Mouse (Mus musculus) ovary, postnatal 36 days (tissue): Measurements from ENCODE around the gene Hexb.
A peak's percentile ranks its signal among the peaks of the same experiment; 100 is the strongest.

Source experiments
- DNase-seq: peaks from one replicate; pipeline ENCODE4 v3.0.0; 2022; ENCODE audit warnings: low spot score, mixed read lengths

Gene Hexb

GRCm38 (mm10) chr13:97197932-97198562, at the start of gene Hexb:
Gene Hexb, minus strand, starts transcription at chr13:97198357.
- peak; percentile 92 for DNase-seq

- no peak for DNase-seq
These were observed 49.6 kb upstream of the Hexb start for GRCm38 (mm10) chr13:97247754-97248153.

DNA sequence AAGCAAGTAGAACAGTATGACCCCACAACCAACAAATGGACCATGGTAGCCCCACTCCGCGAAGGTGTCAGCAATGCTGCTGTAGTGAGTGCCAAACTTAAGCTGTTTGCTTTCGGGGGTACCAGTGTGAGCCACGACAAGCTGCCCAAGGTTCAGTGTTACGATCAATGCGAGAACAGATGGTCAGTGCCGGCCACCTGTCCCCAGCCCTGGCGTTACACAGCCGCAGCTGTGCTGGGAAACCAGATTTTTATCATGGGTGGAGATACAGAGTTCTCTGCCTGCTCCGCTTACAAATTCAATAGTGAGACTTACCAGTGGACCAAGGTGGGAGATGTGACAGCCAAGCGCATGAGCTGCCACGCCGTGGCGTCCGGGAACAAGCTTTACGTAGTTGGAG, 48.1 kb upstream of the Hexb start:
- no peak for DNase-seq

- no peak for DNase-seq
These were observed 47.0 kb upstream of the Hexb start for GRCm38 (mm10) chr13:97245157-97245556.

GRCm38 (mm10) chr13:97244712-97245105, 46.6 kb upstream of the Hexb start:
- no peak for DNase-seq

GRCm38 (mm10) chr13:97243962-97244711, 46.0 kb upstream of the Hexb start:
- no peak for DNase-seq

- no peak for DNase-seq
These were observed 44.6 kb upstream of the Hexb start for GRCm38 (mm10) chr13:97242716-97243115.

GRCm38 (mm10) chr13:97241787-97242280, 43.7 kb upstream of the Hexb start:
- no peak for DNase-seq

DNA sequence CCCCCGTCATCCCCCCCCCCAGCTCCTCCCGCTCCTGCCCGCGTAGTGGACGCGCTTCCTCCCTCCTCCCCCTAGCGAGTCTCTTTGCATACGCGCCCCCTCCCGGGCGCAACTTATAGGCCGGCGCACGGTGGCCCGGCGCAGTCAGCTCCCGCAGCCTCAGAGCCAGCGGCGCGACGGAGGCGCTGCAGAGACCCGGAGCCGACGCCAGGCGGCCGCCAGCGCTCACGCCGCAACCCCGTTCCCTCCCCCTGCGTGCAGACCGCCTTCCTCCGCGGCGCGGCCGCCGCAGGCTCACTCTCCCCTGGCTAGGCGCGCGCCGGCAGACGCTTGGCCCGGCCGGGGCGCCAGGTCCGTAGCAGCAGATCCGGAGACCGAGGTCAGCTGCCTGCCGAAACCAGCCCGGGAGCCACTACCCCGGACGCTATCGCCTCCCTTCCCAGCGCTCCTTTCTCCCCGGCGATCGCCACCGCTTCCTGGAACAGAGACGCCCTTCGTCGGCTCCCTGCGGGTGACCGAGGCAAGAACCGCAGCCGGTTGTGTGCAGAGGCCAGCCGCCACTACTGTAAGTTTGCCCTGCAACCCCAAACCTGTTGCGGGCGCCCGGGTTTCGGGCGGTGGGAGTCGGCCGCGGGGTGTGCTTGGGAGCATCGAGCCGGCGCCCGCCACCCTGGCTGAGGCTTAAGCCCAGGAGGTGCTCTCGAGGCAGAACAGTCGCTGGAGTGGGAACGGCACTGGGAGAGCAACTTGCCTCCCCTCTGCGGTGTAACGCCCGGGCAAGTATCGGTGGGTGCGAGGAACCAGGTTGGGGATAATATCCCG, 43.0 kb upstream of the Hexb start, which contains the start of gene Enc1:
Gene Enc1 (plus strand): TSS at position 141 of the 822 bp plus-strand sequence.
- peak; percentile 95 for DNase-seq

DNA sequence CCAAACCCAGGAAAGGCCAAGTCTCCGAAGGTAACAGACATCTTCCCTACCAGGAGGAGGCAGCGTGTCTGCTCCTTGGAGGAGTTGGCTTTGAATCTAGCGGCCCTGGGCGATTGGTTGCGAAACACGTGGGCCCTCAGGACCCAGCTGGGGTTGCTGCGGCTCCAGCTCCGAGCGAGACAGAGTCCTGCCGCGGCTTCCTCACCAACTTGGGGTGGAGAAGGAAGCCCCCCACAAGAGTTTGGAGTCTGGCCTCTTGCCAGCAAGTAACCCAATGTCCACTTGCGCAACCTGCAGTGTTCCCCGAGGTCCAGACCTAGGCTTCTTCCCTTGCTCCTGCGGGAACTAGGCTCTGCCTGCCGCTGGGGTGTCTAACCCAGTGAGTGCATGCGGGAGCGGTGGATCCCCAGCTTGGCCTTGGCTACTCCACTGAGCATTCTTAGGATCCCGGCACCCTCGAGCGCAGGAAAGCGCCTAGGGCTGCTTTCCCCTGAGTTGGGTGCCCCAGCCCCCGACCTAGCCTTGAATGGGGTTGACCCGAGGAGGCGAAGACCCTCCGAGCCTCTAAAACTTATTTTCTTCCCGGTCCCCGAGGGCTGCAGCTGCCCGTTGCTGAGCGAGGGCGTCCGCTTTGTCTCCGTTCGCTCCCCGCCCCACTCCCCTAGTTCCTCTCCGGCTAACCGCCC, 42.3 kb upstream of the Hexb start:
- DNase-seq, result peak; percentile 80

DNA sequence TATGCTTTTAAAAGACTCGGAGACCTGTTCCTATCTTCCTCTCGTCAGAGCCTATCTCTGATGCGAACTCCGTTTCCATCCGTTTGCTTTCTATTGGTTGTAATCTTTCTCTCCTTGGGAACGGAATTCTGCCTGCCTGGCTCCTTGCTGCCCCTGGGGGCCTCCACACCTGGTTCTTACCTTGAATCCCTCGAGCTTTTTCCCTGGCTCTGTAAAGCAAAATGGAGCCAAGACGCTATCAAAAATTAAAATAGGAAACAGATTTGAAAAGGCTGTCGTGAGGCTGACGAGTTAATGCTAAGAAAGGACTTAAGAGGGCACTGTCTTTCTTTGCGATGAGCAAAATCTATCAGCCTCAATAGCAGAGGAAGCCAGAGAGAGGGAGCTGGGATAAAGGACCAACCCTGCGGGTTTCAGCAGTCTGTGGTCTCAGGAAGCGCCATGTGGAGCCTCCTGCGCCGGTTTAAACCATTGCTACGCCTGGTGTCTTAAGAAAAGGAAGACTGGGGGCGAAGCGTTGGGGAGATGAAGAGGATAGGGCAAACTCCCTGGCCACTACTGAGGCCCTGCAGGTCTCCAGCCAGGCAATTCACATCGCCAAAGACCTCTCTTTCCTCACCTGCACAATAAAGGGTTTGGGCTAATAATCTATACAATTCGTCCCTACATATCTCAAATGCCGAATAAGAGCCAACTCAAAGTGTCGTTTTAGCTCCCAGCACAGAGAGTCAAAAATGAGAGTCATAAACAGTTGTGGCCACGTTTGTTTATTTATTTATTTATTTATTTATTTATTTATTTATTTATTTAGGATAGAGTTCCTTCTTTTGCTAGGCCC, 41.4 kb upstream of the Hexb start:
- DNase-seq, result peak; percentile 51

- DNase-seq, result peak; percentile 50
These were observed 40.2 kb upstream of the Hexb start for GRCm38 (mm10) chr13:97238181-97238981.

DNA sequence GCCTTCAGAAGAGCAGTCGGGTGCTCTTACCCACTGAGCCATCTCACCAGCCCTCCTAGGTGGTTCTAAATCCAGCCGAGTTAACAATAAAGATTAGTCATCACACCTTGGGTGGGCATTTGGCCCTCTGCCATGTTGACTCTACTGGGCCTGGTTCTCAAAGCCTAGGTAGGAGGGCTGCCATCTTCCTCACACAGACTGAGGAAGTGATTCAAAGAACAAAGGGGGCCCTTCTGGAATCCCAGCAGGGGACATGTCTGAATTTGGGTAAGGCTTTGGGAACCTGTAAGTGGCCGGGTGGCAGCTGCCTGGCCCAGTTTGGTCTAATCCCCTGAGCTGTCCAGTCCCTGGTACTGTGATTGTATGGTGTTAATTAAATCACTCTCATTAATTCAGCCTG, 39.5 kb upstream of the Hexb start:
- DNase-seq, result no peak

DNA sequence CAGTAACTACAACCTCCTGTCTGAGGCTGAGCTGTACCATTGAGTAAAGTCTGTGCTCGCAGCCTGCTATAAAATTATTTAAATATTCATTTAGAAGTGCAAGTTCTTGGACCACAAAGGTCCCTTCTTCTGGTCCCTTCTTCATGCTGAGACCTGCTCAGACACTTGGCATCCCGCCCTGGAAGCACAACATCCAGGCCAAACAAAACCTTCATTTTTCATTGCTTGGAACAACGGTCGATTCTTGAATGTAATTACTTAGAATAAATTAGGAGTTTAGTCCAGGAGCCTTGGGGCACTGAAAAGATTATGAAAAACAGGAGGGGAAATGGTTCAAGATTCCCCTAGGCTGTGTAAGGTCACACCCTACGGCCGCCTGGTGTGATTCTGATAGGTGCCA, 37.8 kb upstream of the Hexb start:
- DNase-seq, result no peak

GRCm38 (mm10) chr13:97234785-97235417, 36.7 kb upstream of the Hexb start:
- peak; percentile 78 for DNase-seq

DNA sequence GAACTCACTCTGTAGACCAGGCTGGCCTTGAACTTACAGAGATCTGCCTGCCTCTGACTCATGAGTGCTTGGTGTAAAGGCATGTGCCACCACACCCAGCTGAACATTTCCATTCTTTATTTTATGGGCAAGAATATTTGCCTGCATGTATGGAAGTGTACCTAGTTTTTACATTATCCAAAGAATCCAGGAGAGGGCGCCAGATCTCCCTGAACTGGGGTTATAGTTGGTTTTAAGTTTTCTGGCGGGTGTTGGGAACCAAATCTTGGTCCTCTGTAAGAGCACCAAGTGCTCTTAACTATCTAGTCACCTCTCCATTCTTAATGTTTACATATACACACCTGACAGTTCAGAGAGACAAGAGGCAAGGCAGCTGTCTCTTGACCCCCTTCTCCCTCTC, 34.9 kb upstream of the Hexb start:
- no peak for DNase-seq

GRCm38 (mm10) chr13:97230101-97230500, 31.9 kb upstream of the Hexb start:
- no peak for DNase-seq

DNA sequence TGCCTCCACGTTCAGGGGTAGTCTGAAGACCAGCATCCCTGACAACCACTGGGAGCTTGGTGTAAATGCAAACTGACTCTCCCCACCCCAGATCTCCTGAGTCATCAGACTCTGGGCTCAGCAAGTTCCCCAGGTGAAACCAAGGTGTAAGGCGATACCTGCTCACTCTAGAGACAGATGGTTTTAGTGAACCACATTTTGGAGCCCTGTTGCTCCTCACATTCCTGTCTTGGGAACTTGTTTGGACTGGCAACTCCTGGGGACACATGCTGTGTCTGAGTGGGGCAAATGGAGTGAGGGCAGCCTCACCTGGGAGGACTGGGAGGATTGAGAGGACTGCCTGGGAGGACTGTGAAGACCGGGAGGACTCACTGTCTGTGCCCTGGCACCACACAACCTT, 29.6 kb upstream of the Hexb start:
- no peak for DNase-seq

GRCm38 (mm10) chr13:97225130-97225529, 27.0 kb upstream of the Hexb start:
- DNase-seq, result no peak
